Mouse (Mus musculus): ENCODE data around the gene B9d1. TPM values are rescaled to one million over a fixed set of nuclear protein-coding genes. Genes with fewer than 3 reads are reported as not detected.

Gene B9d1
- polyA plus RNA-seq, 1 experiment from 2014 or later, result 10.2 TPM

DNA sequence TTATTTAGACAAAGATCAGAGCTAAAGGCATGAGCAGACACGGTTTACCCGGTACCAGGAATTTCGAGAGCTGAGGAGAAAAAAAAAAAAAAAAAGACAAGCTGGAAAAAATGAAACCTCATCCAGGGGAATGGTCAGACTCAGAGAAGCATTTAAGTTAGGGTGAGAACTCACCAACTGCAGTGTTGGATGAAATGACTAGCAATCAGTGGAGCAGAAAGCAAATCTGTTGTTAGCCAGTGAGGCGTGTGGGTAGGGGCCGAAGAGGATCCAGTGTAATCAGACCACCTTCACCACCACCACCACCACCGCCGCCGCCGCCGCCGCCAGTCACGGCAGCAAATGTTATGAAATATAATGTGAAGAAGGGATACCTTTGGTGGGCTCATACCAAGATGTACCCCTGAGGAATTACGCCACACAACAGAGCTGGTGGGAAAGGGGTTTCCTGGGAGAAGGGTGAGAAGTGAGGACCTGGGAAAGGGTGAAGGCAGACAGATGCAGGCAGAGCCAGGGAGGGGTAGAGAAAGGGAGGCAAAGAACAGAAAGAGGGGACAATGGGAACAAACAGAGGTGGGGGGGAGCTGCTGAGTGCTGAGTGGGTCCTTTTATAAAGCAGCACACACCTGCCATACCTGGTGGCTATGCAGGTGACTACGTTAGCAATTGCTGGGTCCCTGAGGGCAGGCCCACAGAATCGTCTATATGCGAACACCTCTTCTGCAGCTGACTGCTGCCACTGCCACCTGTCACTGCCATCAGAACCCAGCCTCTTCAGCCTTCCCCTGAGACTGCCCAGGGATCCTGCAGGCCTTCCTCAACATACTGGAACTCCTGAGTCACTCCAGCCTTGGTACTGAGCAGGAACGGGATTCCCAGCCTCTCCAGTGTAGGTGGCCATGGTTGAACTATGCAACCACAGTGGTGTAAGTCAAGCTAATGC, 27.1 kb upstream of the B9d1 start:
- H3K27ac ChIP-seq (ENCODE audit: low read depth, low read length), result no peak overlapping the region
- 72% methylated on average over 17 of the region's 17 CpGs for WGBS
- no peaks in the 10 kb centered on the region for H3K9me3 ChIP-seq (ENCODE audit: control insufficient read depth, low read length)
- DNase-seq (ENCODE audit: low spot score), result no peak
- H3K4me1 ChIP-seq (replicated peaks; ENCODE audit: control insufficient read depth, insufficient read depth, low read length), result peaks cover 4% of the 10 kb centered on the region; the same call in 1 of the 2 replicates
- ATAC-seq (replicated peaks; ENCODE audit: low FRiP score), result no peak
- H3K9ac ChIP-seq (ENCODE audit: low read depth, low read length), result no peak overlapping the region
- no peak overlapping the region for H3K4me2 ChIP-seq
- H3K4me3 ChIP-seq (ENCODE audit: low read depth, low read length), result no peak overlapping the region
- H3K36me3 ChIP-seq (ENCODE audit: control insufficient read depth, insufficient read depth, low read length), result no peaks in the 10 kb centered on the region
- no peaks in the 10 kb centered on the region for H3K27me3 ChIP-seq (replicated peaks; ENCODE audit: control insufficient read depth, insufficient read depth, low read length)

DNA sequence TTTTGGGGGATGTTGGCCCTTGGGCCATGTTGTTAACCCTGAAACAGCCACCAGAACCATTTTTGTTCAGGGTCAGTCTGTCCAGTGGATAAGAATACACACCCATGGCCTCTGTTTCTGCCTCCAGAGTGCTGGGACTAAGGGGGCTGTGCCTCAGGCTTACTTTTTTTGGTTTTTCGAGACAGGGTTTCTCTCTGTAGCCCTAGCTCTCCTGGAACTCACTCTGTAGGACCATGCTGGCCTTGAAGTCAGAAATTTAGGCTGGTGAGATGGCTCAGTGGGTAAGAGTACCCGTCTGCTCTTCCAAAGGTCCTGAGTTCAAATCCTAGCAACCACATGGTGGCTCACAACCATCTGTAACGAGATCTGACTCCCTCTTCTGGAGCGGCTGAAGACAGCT, 26.2 kb upstream of the B9d1 start:
- Histone ChIP-seq H3K36me3 (ENCODE audit: control insufficient read depth, insufficient read depth, low read length) (no peaks in the 10 kb centered on the region), H3K27me3 (replicated peaks; ENCODE audit: control insufficient read depth, insufficient read depth, low read length) (no peaks in the 10 kb centered on the region), H3K4me2 (no peak overlapping the region), H3K4me1 (replicated peaks; ENCODE audit: control insufficient read depth, insufficient read depth, low read length) (peaks cover 4% of the 10 kb centered on the region; the same call in 1 of the 2 replicates), H3K9ac (ENCODE audit: low read depth, low read length) (no peak overlapping the region), H3K27ac (ENCODE audit: low read depth, low read length) (no peak overlapping the region), H3K9me3 (ENCODE audit: control insufficient read depth, low read length) (no peaks in the 10 kb centered on the region), H3K4me3 (ENCODE audit: low read depth, low read length) (no peak overlapping the region)
- WGBS, result 71% methylated on average over 4 of the region's 4 CpGs
- DNase-seq (ENCODE audit: low spot score), result no peak
- no peak for ATAC-seq (replicated peaks; ENCODE audit: low FRiP score)

DNA sequence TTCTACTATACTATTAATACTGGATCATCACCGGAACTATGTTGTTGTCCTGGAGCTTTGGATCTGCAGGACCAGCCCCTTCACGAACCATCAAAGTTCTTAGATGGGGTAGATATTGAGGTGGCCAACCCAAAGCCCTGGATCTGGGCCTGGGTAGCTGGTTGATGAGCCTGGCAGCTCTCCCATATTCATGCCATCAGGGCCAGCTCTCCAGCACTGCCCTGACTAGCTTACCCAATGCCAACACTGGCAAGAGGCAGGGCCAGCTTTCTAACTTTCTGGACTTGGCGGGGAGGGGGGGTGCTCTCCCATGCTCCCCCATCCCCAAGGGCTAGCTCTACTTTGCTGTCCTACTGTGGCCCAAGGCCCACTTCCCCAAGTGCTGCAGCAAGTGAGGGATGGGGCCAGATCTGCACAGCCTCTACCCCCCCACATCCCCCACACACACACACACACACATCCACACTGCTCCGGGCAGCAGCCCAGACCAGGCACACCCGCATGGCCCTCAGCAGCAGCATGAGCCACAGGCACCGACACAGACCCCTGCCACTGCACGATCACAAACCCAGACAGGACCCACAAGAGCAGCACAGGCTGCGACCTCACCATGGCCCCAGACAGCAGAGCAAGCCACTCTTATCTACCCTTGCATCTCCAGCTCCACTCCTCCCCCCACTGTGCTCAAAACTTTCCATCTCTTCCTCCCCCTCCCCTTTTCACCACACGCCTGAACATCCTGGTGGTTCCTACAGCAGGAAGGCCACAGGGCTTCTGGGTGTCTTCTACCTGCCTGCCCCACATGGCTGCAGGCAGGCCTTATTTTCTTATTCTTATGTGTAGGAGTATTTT, 23.5 kb upstream of the B9d1 start:
- no peak overlapping the region for H3K27ac ChIP-seq (ENCODE audit: low read depth, low read length)
- no peak overlapping the region for H3K4me3 ChIP-seq (ENCODE audit: low read depth, low read length)
- H3K9ac ChIP-seq (ENCODE audit: low read depth, low read length), result no peak overlapping the region
- H3K9me3 ChIP-seq (ENCODE audit: control insufficient read depth, low read length), result no peaks in the 10 kb centered on the region
- peaks cover 4% of the 10 kb centered on the region for H3K4me1 ChIP-seq (replicated peaks; ENCODE audit: control insufficient read depth, insufficient read depth, low read length)
- DNase-seq (ENCODE audit: low spot score), result no peak
- no peak overlapping the region for H3K4me2 ChIP-seq
- 55% methylated on average over 9 of the region's 9 CpGs for WGBS
- no peak for ATAC-seq (replicated peaks; ENCODE audit: low FRiP score)
- no peaks in the 10 kb centered on the region for H3K36me3 ChIP-seq (ENCODE audit: control insufficient read depth, insufficient read depth, low read length)
- H3K27me3 ChIP-seq (replicated peaks; ENCODE audit: control insufficient read depth, insufficient read depth, low read length), result peaks cover 7% of the 10 kb centered on the region; the same call in 1 of the 2 replicates

DNA sequence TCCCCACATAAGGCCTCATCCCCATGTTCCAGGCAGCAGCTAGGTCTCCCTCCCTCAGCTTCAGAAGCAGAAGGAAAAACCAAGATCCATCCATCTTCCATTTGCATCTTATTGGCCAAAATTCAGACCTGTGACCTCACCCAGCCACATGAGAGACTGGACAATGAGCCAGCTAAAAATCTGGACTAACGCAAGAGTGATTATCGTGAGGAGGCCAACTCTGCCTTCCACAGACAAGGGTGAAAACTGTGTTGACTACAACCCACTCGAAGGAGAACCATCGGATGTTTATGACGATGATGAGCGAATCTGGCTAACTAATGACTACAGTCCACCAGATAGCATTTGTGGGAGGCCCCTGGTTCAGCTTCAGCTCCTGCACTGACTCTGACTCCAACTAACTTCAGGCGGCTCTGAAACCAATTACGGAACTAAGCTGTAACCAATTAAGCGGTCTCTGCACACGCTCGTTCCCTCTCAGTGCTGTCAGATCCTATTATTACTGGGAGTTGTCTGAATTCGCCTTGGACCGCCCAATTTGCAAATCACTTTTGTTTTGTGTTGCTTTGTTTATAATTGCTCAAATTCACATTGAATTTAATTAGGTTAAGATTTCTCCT, 21.6 kb upstream of the B9d1 start:
- Histone ChIP-seq H3K36me3 (ENCODE audit: control insufficient read depth, insufficient read depth, low read length) (peaks cover 6% of the 10 kb centered on the region; the same call in 1 of the 2 replicates), H3K27me3 (replicated peaks; ENCODE audit: control insufficient read depth, insufficient read depth, low read length) (peaks cover 7% of the 10 kb centered on the region; the same call in 1 of the 2 replicates), H3K9me3 (ENCODE audit: control insufficient read depth, low read length) (no peaks in the 10 kb centered on the region), H3K4me2 (no peak overlapping the region), H3K9ac (ENCODE audit: low read depth, low read length) (no peak overlapping the region), H3K4me1 (replicated peaks; ENCODE audit: control insufficient read depth, insufficient read depth, low read length) (peaks cover 4% of the 10 kb centered on the region), H3K27ac (ENCODE audit: low read depth, low read length) (no peak overlapping the region), H3K4me3 (ENCODE audit: low read depth, low read length) (no peak overlapping the region)
- no peak for ATAC-seq (replicated peaks; ENCODE audit: low FRiP score)
- WGBS, result 81% methylated on average over 13 of the region's 13 CpGs
- no peak for DNase-seq (ENCODE audit: low spot score)

- peak overlapping the region; percentile 85; the same call in 1 of the 2 replicates for H3K27ac ChIP-seq (ENCODE audit: low read depth, low read length)
- H3K4me1 ChIP-seq (replicated peaks; ENCODE audit: control insufficient read depth, insufficient read depth, low read length), result peaks cover 4% of the 10 kb centered on the region
- no peaks in the 10 kb centered on the region for H3K9me3 ChIP-seq (ENCODE audit: control insufficient read depth, low read length)
- ATAC-seq (replicated peaks; ENCODE audit: low FRiP score), result no peak
- peaks cover 7% of the 10 kb centered on the region; the same call in 1 of the 2 replicates for H3K27me3 ChIP-seq (replicated peaks; ENCODE audit: control insufficient read depth, insufficient read depth, low read length)
- WGBS, result 32% methylated on average over 10 of the region's 10 CpGs
- H3K4me3 ChIP-seq (ENCODE audit: low read depth, low read length), result no peak overlapping the region
- H3K9ac ChIP-seq (ENCODE audit: low read depth, low read length), result no peak overlapping the region
- no peak for DNase-seq (ENCODE audit: low spot score)
- H3K4me2 ChIP-seq, result 0 out of 2 replicates have a peak overlapping the region, but pooled peaks have one; percentile 17
- peaks cover 6% of the 10 kb centered on the region; the same call in 1 of the 2 replicates for H3K36me3 ChIP-seq (ENCODE audit: control insufficient read depth, insufficient read depth, low read length)
Measured at GRCm38 (mm10) chr11:61484256-61484612, 20.7 kb upstream of the B9d1 start.

DNA sequence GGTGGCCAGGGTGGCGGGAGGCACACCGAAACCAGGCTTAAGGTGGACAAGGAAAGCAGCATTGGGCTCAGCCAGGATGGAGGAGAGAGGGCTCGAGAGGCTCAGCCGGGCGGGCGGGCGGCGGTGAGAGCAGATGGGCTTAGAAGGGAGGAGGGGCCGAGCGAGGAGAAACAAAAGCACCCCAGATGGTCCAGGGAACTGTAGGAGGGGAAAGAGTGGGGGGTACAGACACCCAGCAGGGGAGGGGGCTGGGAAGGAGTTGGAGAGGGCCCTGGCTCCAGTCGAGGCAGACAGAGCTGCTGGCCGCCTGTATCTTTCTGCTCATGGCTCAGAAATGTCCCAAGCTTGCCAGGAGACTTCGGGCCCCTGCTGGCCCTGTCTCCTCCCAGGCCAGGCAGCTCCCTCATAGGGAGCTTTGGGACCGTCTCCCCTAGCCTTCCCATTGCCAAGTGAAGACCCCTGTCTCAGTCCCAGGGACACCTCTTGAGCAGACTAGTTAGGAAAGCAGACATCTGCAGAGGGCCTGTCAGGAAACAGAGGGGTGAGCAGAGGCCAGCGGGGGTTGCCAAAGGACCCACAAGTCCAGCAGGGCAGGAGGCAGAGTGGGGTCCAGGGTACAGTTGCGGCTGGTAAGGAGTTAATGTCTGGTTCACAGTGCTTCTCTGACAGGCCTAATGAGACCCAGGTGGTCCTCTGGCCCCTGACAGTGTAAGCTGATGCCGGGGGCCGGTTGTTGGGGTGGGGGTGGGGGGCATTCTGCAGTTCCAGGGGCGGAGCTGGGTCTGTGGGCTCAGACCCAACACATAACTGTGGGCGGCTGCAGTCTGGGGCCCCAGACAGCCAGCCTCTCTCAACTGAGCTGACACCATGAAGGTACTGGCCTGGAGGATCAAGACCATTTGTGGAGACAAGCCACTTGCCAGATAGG, 20.1 kb upstream of the B9d1 start, which contains the start of gene Mfap4:
Gene Mfap4, plus strand, starts transcription at position 819 of the 928 bp plus-strand sequence.
- Histone ChIP-seq H3K27ac (ENCODE audit: low read depth, low read length) (peak within 1 kb of the TSS; percentile 85), H3K27me3 (replicated peaks; ENCODE audit: control insufficient read depth, insufficient read depth, low read length) (peaks cover 7% of the 10 kb centered on the region; the same call in 1 of the 2 replicates), H3K4me2 (peak within 1 kb of the TSS; percentile 51), H3K4me3 (ENCODE audit: low read depth, low read length) (peak within 1 kb of the TSS; percentile 27; the same call in 1 of the 2 replicates), H3K9me3 (ENCODE audit: control insufficient read depth, low read length) (no peaks in the 10 kb centered on the region), H3K9ac (ENCODE audit: low read depth, low read length) (peak within 1 kb of the TSS; percentile 30; the same call in 1 of the 2 replicates), H3K4me1 (replicated peaks; ENCODE audit: control insufficient read depth, insufficient read depth, low read length) (peaks cover 4% of the 10 kb centered on the region), H3K36me3 (ENCODE audit: control insufficient read depth, insufficient read depth, low read length) (peaks cover 8% of the 10 kb centered on the region; the same call in 1 of the 2 replicates)
- WGBS, result 37% methylated on average over 20 of the region's 20 CpGs
- DNase-seq (ENCODE audit: low spot score) (peak; percentile 50), ATAC-seq (replicated peaks; ENCODE audit: low FRiP score) (no peak; the same call in 1 of the 2 replicates)

DNA sequence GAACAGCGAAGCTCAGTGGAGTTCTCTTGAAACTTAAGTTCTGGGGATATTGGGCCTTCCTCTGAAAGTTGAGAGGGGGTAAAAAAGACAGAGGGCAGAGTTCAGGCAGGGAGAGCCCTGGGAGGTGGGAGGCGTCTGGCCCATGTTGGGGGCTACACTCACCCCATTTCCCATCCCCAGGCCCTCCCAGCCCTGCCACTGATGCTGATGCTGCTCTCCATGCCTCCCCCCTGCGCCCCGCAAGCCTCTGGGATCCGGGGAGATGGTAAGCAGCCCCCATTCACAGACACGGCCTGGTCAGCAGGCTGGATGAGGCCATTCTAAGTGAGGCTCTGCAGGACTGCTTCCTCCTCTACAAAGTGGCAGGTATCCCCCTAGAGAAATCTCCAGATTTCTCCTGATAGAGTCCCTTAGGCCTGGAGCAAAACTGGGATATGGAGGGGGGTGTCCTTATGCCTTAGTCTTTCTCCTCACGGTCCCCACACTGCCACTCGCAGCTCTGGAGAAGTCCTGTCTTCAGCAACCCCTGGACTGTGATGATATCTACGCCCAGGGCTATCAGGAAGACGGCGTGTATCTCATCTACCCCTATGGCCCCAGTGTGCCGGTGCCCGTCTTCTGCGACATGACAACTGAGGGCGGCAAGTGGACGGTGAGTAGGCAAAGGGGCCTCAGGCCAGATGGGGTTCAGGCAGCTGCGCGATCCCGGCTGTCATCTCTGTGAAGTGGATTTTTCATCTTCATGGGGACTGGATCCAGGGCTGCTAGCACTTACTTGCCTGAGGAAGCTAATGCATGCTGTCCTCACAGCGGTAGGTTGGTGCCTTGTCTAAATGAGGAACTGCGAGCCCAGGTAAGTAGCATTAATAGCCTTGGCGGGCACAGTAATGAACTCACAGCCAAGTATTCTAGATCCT, 19.1 kb upstream of the B9d1 start:
- Histone ChIP-seq H3K4me1 (replicated peaks; ENCODE audit: control insufficient read depth, insufficient read depth, low read length) (peaks cover 4% of the 10 kb centered on the region), H3K9me3 (ENCODE audit: control insufficient read depth, low read length) (no peaks in the 10 kb centered on the region), H3K27ac (ENCODE audit: low read depth, low read length) (peak overlapping the region; percentile 70), H3K27me3 (replicated peaks; ENCODE audit: control insufficient read depth, insufficient read depth, low read length) (peaks cover 7% of the 10 kb centered on the region; the same call in 1 of the 2 replicates), H3K4me3 (ENCODE audit: low read depth, low read length) (peak overlapping the region; percentile 27; the same call in 1 of the 2 replicates), H3K36me3 (ENCODE audit: control insufficient read depth, insufficient read depth, low read length) (peaks cover 16% of the 10 kb centered on the region; the same call in 1 of the 2 replicates), H3K9ac (ENCODE audit: low read depth, low read length) (0 out of 2 replicates have a peak overlapping the region, but pooled peaks have one; percentile 30), H3K4me2 (peak overlapping the region; percentile 51)
- no peak for ATAC-seq (replicated peaks; ENCODE audit: low FRiP score)
- DNase-seq (ENCODE audit: low spot score), result no peak
- WGBS, result 62% methylated on average over 22 of the region's 22 CpGs
